Mouse (Mus musculus): ENCODE results near the gene Actg1.

Gene Actg1

GRCm38 (mm10) chr11:120310813-120311312, 37.5 kb downstream of the Actg1 start:
- DNase-seq (ENCODE audit: low read depth): peak; percentile 81

- no peak for DNase-seq (ENCODE audit: low read depth)
These were observed 39.7 kb downstream of the Actg1 start for GRCm38 (mm10) chr11:120308441-120309320.

GRCm38 (mm10) chr11:120307566-120308430, 40.5 kb downstream of the Actg1 start:
- DNase-seq (ENCODE audit: low read depth): peak; percentile 75

GRCm38 (mm10) chr11:120307132-120307413, 41.3 kb downstream of the Actg1 start:
- DNase-seq (ENCODE audit: low read depth): no peak

- DNase-seq (ENCODE audit: low read depth): no peak
These were observed 41.8 kb downstream of the Actg1 start for GRCm38 (mm10) chr11:120306366-120307131.

GRCm38 (mm10) chr11:120305535-120306365, 42.6 kb downstream of the Actg1 start:
- no peak for DNase-seq (ENCODE audit: low read depth)

GRCm38 (mm10) chr11:120304886-120305534, 43.3 kb downstream of the Actg1 start:
- DNase-seq (ENCODE audit: low read depth): peak; percentile 69

- no peak for DNase-seq (ENCODE audit: low read depth)
These were observed 44.0 kb downstream of the Actg1 start for GRCm38 (mm10) chr11:120304350-120304694.

GRCm38 (mm10) chr11:120303559-120304349, 44.6 kb downstream of the Actg1 start:
- no peak for DNase-seq (ENCODE audit: low read depth)

- DNase-seq (ENCODE audit: low read depth): no peak
These were observed 45.2 kb downstream of the Actg1 start for GRCm38 (mm10) chr11:120303119-120303518.

GRCm38 (mm10) chr11:120299484-120299883, 48.9 kb downstream of the Actg1 start:
- DNase-seq (ENCODE audit: low read depth): no peak

GRCm38 (mm10) chr11:120298441-120299141, 49.8 kb downstream of the Actg1 start:
- no peak for DNase-seq (ENCODE audit: low read depth)

- no peak for DNase-seq (ENCODE audit: low read depth)
These were observed 50.6 kb downstream of the Actg1 start for GRCm38 (mm10) chr11:120297767-120298166.

GRCm38 (mm10) chr11:120296305-120297144, 51.8 kb downstream of the Actg1 start:
- no peak for DNase-seq (ENCODE audit: low read depth)
